Mouse (Mus musculus) midbrain, embryonic 16.5 days (tissue): ENCODE data around the gene Cmtm8. TPM values are rescaled to one million over a fixed set of nuclear protein-coding genes. Genes with fewer than 3 reads are reported as not detected.
A peak's percentile ranks its signal among the peaks of the same experiment; 100 is the strongest.

Experiments
- ATAC-seq: fragments of 200-750 bp; cut with Nextera tagmentation; 2 replicates; pipeline ENCODE4 v1.8.0; 2017; ENCODE audit warnings: moderate TSS enrichment
- H3K27ac ChIP-seq: fragments of 300-500 bp; sonication (generic); 2 replicates; pipeline ENCODE4 v1.5.1; 2014; ENCODE audit warnings: mild to moderate bottlenecking, low read length, mixed read lengths
- H3K27me3 ChIP-seq: fragments of 300-500 bp; sonication (generic); 2 replicates; pipeline ENCODE4 v1.6.1; 2014; ENCODE audit warnings: low read depth, low read length, mixed read lengths; ENCODE audit not compliant: control insufficient read depth, insufficient read depth
- H3K36me3 ChIP-seq: fragments of 300-500 bp; sonication (generic); 2 replicates; pipeline ENCODE4 v1.6.1; 2014; ENCODE audit warnings: mild to moderate bottlenecking, low read length, moderate library complexity, mixed read lengths; ENCODE audit not compliant: control insufficient read depth, insufficient read depth
- H3K4me1 ChIP-seq: fragments of 300-500 bp; sonication (generic); 2 replicates; pipeline ENCODE4 v1.6.1; 2014; ENCODE audit warnings: mild to moderate bottlenecking, low read length, mixed read lengths; ENCODE audit not compliant: control insufficient read depth, insufficient read depth
- H3K4me2 ChIP-seq: fragments of 300-500 bp; sonication (generic); 2 replicates; pipeline ENCODE4 v1.6.1; 2014; ENCODE audit warnings: mild to moderate bottlenecking, low read length, mixed read lengths
- H3K4me3 ChIP-seq: fragments of 300-500 bp; sonication (generic); 2 replicates; pipeline ENCODE4 v1.5.1; 2014; ENCODE audit warnings: low read depth, mild to moderate bottlenecking, low read length, moderate library complexity, mixed read lengths
- H3K9ac ChIP-seq: fragments of 300-500 bp; sonication (generic); 2 replicates; pipeline ENCODE4 v1.6.1; 2014; ENCODE audit warnings: low read depth, low read length, mixed read lengths
- H3K9me3 ChIP-seq: fragments of 300-500 bp; sonication (generic); replicated peaks from 2 replicates; pipeline ENCODE4 v1.6.1; 2014; ENCODE audit warnings: mild to moderate bottlenecking, low read length, mixed read lengths; ENCODE audit not compliant: control insufficient read depth, poor library complexity, severe bottlenecking
- WGBS: fragments of 180-500 bp; shearing (Covaris S2); extraction: QIAGEN DNeasy Blood & Tissue Kit; methylation state at CpG from one replicate; pipeline ENCODE4 v1.1.7; 2014; 5-methylcytosine and 5-hydroxymethylcytosine counted together
- polyA plus RNA-seq: library from polyadenylated mRNA; unstranded; fragments of >200 nt; fragmentation: Nextera tagmentation; extraction: Ambion mirVana; gene quantifications from 2 replicates; pipeline ENCODE4 v1.2.1, GENCODE M21; 2015

Gene Cmtm8
- polyA plus RNA-seq, 1 experiment from 2014 or later, result 8.3 TPM

- Histone ChIP-seq H3K27ac (no peak overlapping the region), H3K4me3 (no peak overlapping the region), H3K4me1 (no peaks in the 10 kb centered on the region), H3K9me3 (no peaks in the 10 kb centered on the region), H3K9ac (0 out of 2 replicates have a peak overlapping the region, but pooled peaks have one; percentile 2), H3K27me3 (no peaks in the 10 kb centered on the region), H3K4me2 (no peak overlapping the region), H3K36me3 (no peaks in the 10 kb centered on the region)
- ATAC-seq, result no peak; the same call in 1 of the 2 replicates
- WGBS, result 65% methylated on average over 4 of the region's 4 CpGs
Measured at GRCm38 (mm10) chr9:114775272-114775671, 68.7 kb downstream of the Cmtm8 start.

GRCm38 (mm10) chr9:114774629-114775028, 69.3 kb downstream of the Cmtm8 start:
- 86% methylated on average over 6 of the region's 6 CpGs for WGBS
- H3K36me3 ChIP-seq, result no peaks in the 10 kb centered on the region

GRCm38 (mm10) chr9:114771565-114771964, 72.4 kb downstream of the Cmtm8 start:
- no peak overlapping the region for H3K4me2 ChIP-seq
- H3K9ac ChIP-seq, result no peak overlapping the region
- H3K4me1 ChIP-seq, result peaks cover 3% of the 10 kb centered on the region; the same call in 1 of the 2 replicates
- no peak overlapping the region for H3K4me3 ChIP-seq
- 89% methylated on average over 7 of the region's 7 CpGs for WGBS
- ATAC-seq, result no peak
- H3K27me3 ChIP-seq, result no peaks in the 10 kb centered on the region
- no peaks in the 10 kb centered on the region for H3K9me3 ChIP-seq
- H3K36me3 ChIP-seq, result no peaks in the 10 kb centered on the region
- H3K27ac ChIP-seq, result no peak overlapping the region

More at GRCm38 (mm10) chr9:114774629-114775028, 69.3 kb downstream of the Cmtm8 start:
- no peak overlapping the region for H3K4me3 ChIP-seq
- no peak for ATAC-seq
- H3K4me2 ChIP-seq, result no peak overlapping the region
- H3K27me3 ChIP-seq, result no peaks in the 10 kb centered on the region
- H3K9me3 ChIP-seq, result no peaks in the 10 kb centered on the region
- no peak overlapping the region for H3K27ac ChIP-seq
- no peaks in the 10 kb centered on the region for H3K4me1 ChIP-seq
- H3K9ac ChIP-seq, result no peak overlapping the region

GRCm38 (mm10) chr9:114770224-114770623, 73.7 kb downstream of the Cmtm8 start:
- WGBS, result 90% methylated on average over 4 of the region's 4 CpGs
- Histone ChIP-seq H3K9ac (no peak overlapping the region), H3K4me3 (no peak overlapping the region), H3K27me3 (no peaks in the 10 kb centered on the region), H3K36me3 (no peaks in the 10 kb centered on the region), H3K4me1 (peaks cover 3% of the 10 kb centered on the region; the same call in 1 of the 2 replicates), H3K9me3 (no peaks in the 10 kb centered on the region), H3K4me2 (no peak overlapping the region), H3K27ac (no peak overlapping the region)
- ATAC-seq, result no peak

GRCm38 (mm10) chr9:114768066-114768465, 75.9 kb downstream of the Cmtm8 start:
- Histone ChIP-seq H3K4me2 (no peak overlapping the region), H3K27ac (no peak overlapping the region), H3K4me3 (no peak overlapping the region), H3K9ac (no peak overlapping the region), H3K4me1 (peaks cover 3% of the 10 kb centered on the region; the same call in 1 of the 2 replicates), H3K36me3 (no peaks in the 10 kb centered on the region), H3K9me3 (no peaks in the 10 kb centered on the region), H3K27me3 (no peaks in the 10 kb centered on the region)
- no peak for ATAC-seq
- 61% methylated on average over 10 of the region's 10 CpGs for WGBS

- Histone ChIP-seq H3K9me3 (no peaks in the 10 kb centered on the region), H3K4me1 (peaks cover 3% of the 10 kb centered on the region; the same call in 1 of the 2 replicates), H3K4me3 (no peak overlapping the region), H3K27ac (no peak overlapping the region), H3K36me3 (no peaks in the 10 kb centered on the region), H3K4me2 (no peak overlapping the region), H3K27me3 (no peaks in the 10 kb centered on the region), H3K9ac (no peak overlapping the region)
- WGBS, result 80% methylated on average over 2 of the region's 2 CpGs
- ATAC-seq, result no peak
Measured at GRCm38 (mm10) chr9:114767507-114767906, 76.4 kb downstream of the Cmtm8 start.

GRCm38 (mm10) chr9:114767030-114767429, 76.9 kb downstream of the Cmtm8 start:
- H3K27ac ChIP-seq, result no peak overlapping the region
- H3K36me3 ChIP-seq, result no peaks in the 10 kb centered on the region
- no peak overlapping the region for H3K4me3 ChIP-seq
- ATAC-seq, result peak; percentile 89
- 48% methylated on average over 13 of the region's 13 CpGs for WGBS
- H3K4me2 ChIP-seq, result no peak overlapping the region
- peaks cover 3% of the 10 kb centered on the region; the same call in 1 of the 2 replicates for H3K4me1 ChIP-seq
- H3K9me3 ChIP-seq, result no peaks in the 10 kb centered on the region
- H3K27me3 ChIP-seq, result no peaks in the 10 kb centered on the region
- H3K9ac ChIP-seq, result no peak overlapping the region

GRCm38 (mm10) chr9:114763341-114763740, 80.6 kb downstream of the Cmtm8 start:
- Histone ChIP-seq H3K36me3 (no peaks in the 10 kb centered on the region), H3K9me3 (no peaks in the 10 kb centered on the region), H3K4me1 (peaks cover 3% of the 10 kb centered on the region; the same call in 1 of the 2 replicates), H3K27me3 (no peaks in the 10 kb centered on the region), H3K4me3 (no peak overlapping the region), H3K27ac (no peak overlapping the region), H3K4me2 (no peak overlapping the region), H3K9ac (no peak overlapping the region)
- 68% methylated on average over 13 of the region's 13 CpGs for WGBS
- ATAC-seq, result no peak

- whole genome bisulfite sequencing, result 76% methylated on average over 11 of the region's 11 CpGs
- Histone ChIP-seq H3K9ac (no peak overlapping the region), H3K27ac (no peak overlapping the region), H3K4me3 (no peak overlapping the region), H3K27me3 (no peaks in the 10 kb centered on the region), H3K4me2 (no peak overlapping the region), H3K36me3 (no peaks in the 10 kb centered on the region), H3K4me1 (peaks cover 2% of the 10 kb centered on the region; the same call in 1 of the 2 replicates), H3K9me3 (no peaks in the 10 kb centered on the region)
- no peak for ATAC-seq
Measured at GRCm38 (mm10) chr9:114761848-114762247, 82.1 kb downstream of the Cmtm8 start.
